Mouse (Mus musculus): ENCODE results near the gene Arl4d. TPM values are rescaled to one million over a fixed set of nuclear protein-coding genes. Genes with fewer than 3 reads are reported as not detected.

Arl4d gene
- 1 to 10 TPM; 1.8 to 2.0 TPM for polyA plus RNA-seq (2017; shearing (Covaris generic))

GRCm38 (mm10) chr11:101664825-101665635 is at the start of gene Arl4d:
Gene Arl4d (plus strand): TSS chr11:101665541.

GRCm38 (mm10) chr11:101626995-101627856 is 38.1 kb upstream of the Arl4d start, which contains the start of gene Rdm1:
Gene Rdm1 (plus strand): TSS chr11:101627195.

Other genes with a start within 250 kb of the Arl4d start
- 10 to 100 TPM; 33.3 to 40.7 TPM for gene Aarsd1, start 247.9 kb upstream of the Arl4d start, polyA plus RNA-seq (2017; shearing (Covaris generic))
- 1 to 10 TPM; 3.0 to 3.5 TPM for gene Gm27029, start 240.7 kb upstream of the Arl4d start, polyA plus RNA-seq (2017; shearing (Covaris generic))
- 10 to 100 TPM; 17.1 to 29.7 TPM for gene Rundc1, start 240.5 kb upstream of the Arl4d start, polyA plus RNA-seq (2017; shearing (Covaris generic))
- 1 to 10 TPM; 4.2 to 4.6 TPM for gene Ptges3l, start 240.2 kb upstream of the Arl4d start, polyA plus RNA-seq (2017; shearing (Covaris generic))
- 100 to 1,000 TPM; 318 to 457 TPM for gene Rpl27, start 223.2 kb upstream of the Arl4d start, polyA plus RNA-seq (2017; shearing (Covaris generic))
- gene Ifi35, start 217.1 kb upstream of the Arl4d start, polyA plus RNA-seq (2017; shearing (Covaris generic)), result 100 to 1,000 TPM; 188 to 201 TPM
- gene Rnd2, start 200.5 kb upstream of the Arl4d start, polyA plus RNA-seq (2017; shearing (Covaris generic)), result under 1 TPM; 0.21 to 0.35 TPM
- under 1 TPM; 0.32 to 0.74 TPM for gene Vat1, start 199.3 kb upstream of the Arl4d start, polyA plus RNA-seq (2017; shearing (Covaris generic))
- 1 to 10 TPM; 4.3 to 7.9 TPM for gene Brca1, start 113.6 kb upstream of the Arl4d start, polyA plus RNA-seq (2017; shearing (Covaris generic))
- gene Nbr1, start 113.4 kb upstream of the Arl4d start, polyA plus RNA-seq (2017; shearing (Covaris generic)), result 10 to 100 TPM; 66.8 to 74.1 TPM
- gene Tmem106a, start 83.3 kb upstream of the Arl4d start, polyA plus RNA-seq (2017; shearing (Covaris generic)), result 10 to 100 TPM in 1 of 2 experiments, 1 to 10 TPM in 1; 8.4 to 13.3 TPM
- gene Gm11634, start 66.3 kb upstream of the Arl4d start, polyA plus RNA-seq (2017; shearing (Covaris generic)), result under 1 TPM in 1 of 2 experiments, not detected in 1; 0.30 TPM
- 10 to 100 TPM; 38.5 to 54.0 TPM for gene Rdm1, start 38.3 kb upstream of the Arl4d start, polyA plus RNA-seq (2017; shearing (Covaris generic))
- gene Dhx8, start 67.4 kb downstream of the Arl4d start, polyA plus RNA-seq (2017; shearing (Covaris generic)), result 10 to 100 TPM; 38.4 to 43.1 TPM
- gene Etv4, start 119.8 kb downstream of the Arl4d start, polyA plus RNA-seq (2017; shearing (Covaris generic)), result under 1 TPM in 1 of 2 experiments, not detected in 1; 0.57 TPM
- gene Meox1, start 228.8 kb downstream of the Arl4d start, polyA plus RNA-seq (2017; shearing (Covaris generic)), result under 1 TPM in 1 of 2 experiments, not detected in 1; 0.10 TPM

Data from activated CD4-positive, CD25-positive, alpha-beta regulatory T cell (primary cell).